Mouse (Mus musculus): Measurements from ENCODE around the gene Kcnmb3.

- TF ChIP-seq CTCF (IDR thresholded peaks at IDR 0.05; ENCODE audit: low read depth, low read length) (no peak), EP300 (IDR thresholded peaks at IDR 0.05; ENCODE audit: insufficient read depth, low read depth, low read length) (no peak)
Measured at GRCm38 (mm10) chr3:32537556-32537955, 45.5 kb upstream of the Kcnmb3 start.
